Mouse (Mus musculus): Measurements from ENCODE around the gene Epas1. TPM values are rescaled to one million over a fixed set of nuclear protein-coding genes. Genes with fewer than 3 reads are reported as not detected.

Epas1 gene
- polyA plus RNA-seq, 1 experiment from 2014 or later = 4.3 TPM

DNA sequence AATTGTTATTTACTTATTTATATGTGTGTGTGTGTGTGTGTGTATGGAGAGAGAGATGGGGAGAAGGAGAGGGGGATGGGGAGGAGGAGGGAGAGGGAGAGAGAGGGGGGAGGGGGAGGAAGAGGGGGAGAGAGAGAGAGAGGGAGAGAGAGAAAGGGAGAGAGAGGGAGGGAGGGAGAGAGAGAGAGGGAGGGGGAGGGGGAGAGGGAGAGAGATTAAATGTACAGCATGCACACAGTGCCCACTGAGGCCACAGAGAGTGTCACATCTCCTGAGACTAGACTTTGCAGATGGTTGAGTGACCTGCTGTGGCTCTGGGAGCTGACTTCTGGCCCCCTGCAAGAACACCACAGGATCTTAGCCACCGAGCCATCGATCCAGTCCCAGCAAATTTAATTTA lies 98.3 kb downstream of the Epas1 start:
- Histone ChIP-seq H3K4me3 (replicated peaks) (no peak overlapping the region), H3K4me2 (replicated peaks) (no peak overlapping the region), H3K27ac (no peak overlapping the region), H3K9ac (replicated peaks) (no peak overlapping the region), H3K27me3 (no peaks in the 10 kb centered on the region), H3K9me3 (no peaks in the 10 kb centered on the region), H3K4me1 (replicated peaks) (no peaks in the 10 kb centered on the region), H3K36me3 (no peaks in the 10 kb centered on the region)
- WGBS = 78% methylated on average over 2 of the region's 2 CpGs
- ATAC-seq = no peak

DNA sequence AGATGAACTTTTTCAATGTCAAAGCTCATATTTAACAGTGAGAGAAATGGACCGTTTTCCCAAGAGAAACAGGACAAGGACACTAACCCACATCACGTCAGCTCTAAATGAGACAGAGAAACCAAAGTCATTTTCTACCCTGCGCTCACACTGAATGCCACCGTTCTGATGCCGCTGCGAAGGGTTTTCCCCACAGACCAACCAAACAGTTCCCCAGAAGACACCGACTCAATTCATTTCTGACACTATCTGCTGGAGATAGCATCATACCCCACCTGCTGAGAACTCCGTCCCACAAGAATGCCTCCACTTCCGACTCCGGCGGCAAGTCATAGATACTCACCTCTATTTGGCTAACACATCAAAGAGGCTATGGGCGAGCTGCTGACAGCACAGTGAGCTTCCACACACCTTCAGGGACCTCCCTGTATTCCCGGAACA lies 99.1 kb downstream of the Epas1 start:
- no peak for ATAC-seq
- 78% methylated on average over 13 of the region's 13 CpGs for WGBS

DNA sequence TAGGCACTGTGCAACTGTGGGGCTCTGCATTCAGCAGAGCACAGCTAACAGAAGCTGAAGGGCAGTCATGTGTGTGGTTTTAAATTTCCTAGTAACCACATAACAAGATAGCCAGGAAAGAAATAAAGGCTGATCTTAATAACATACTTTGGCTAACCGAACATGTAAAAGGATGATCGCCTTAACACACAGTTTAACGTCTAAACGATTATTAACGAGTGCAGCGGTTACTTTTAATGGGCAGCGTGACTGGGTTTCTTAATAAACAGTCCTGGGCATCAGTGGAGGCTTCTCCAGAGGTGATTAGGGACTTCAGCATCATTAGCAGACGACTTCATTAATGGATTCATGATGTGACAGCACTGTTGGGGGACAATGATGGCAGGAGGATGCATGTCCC lies 117.1 kb downstream of the Epas1 start:
- no peak for ATAC-seq
- no peak overlapping the region for H3K27ac ChIP-seq
- H3K4me2 ChIP-seq (replicated peaks) = no peak overlapping the region
- WGBS = 78% methylated on average over 8 of the region's 8 CpGs
- H3K9me3 ChIP-seq = no peaks in the 10 kb centered on the region
- H3K4me1 ChIP-seq (replicated peaks) = no peaks in the 10 kb centered on the region
- peaks cover 40% of the 10 kb centered on the region for H3K27me3 ChIP-seq
- no peak overlapping the region for H3K9ac ChIP-seq (replicated peaks)
- no peak overlapping the region for H3K4me3 ChIP-seq (replicated peaks)
- H3K36me3 ChIP-seq = no peaks in the 10 kb centered on the region

More for the DNA sequence above, 99.1 kb downstream of the Epas1 start:
- Histone ChIP-seq H3K9ac (replicated peaks) (no peak overlapping the region), H3K27me3 (no peaks in the 10 kb centered on the region), H3K4me1 (replicated peaks) (no peaks in the 10 kb centered on the region), H3K36me3 (no peaks in the 10 kb centered on the region), H3K4me2 (replicated peaks) (no peak overlapping the region), H3K27ac (no peak overlapping the region), H3K4me3 (replicated peaks) (no peak overlapping the region), H3K9me3 (no peaks in the 10 kb centered on the region)

- Histone ChIP-seq H3K27ac (no peak overlapping the region), H3K9me3 (no peaks in the 10 kb centered on the region), H3K4me2 (replicated peaks) (no peak overlapping the region), H3K36me3 (no peaks in the 10 kb centered on the region), H3K4me1 (replicated peaks) (no peaks in the 10 kb centered on the region), H3K27me3 (peaks cover 59% of the 10 kb centered on the region), H3K4me3 (replicated peaks) (no peak overlapping the region), H3K9ac (replicated peaks) (no peak overlapping the region)
- no peak for ATAC-seq
- 82% methylated on average over 6 of the region's 6 CpGs for WGBS
Measured at GRCm38 (mm10) chr17:86872643-86873042, 119.1 kb downstream of the Epas1 start.

- WGBS = 93% methylated on average over 9 of the region's 9 CpGs
- H3K36me3 ChIP-seq = no peaks in the 10 kb centered on the region
- peaks cover 9% of the 10 kb centered on the region for H3K4me1 ChIP-seq (replicated peaks)
- H3K9me3 ChIP-seq = no peaks in the 10 kb centered on the region
- no peak overlapping the region for H3K27ac ChIP-seq
- peaks cover 66% of the 10 kb centered on the region for H3K27me3 ChIP-seq
- no peak for ATAC-seq
- no peak overlapping the region for H3K4me3 ChIP-seq (replicated peaks)
- no peak overlapping the region for H3K4me2 ChIP-seq (replicated peaks)
- H3K9ac ChIP-seq (replicated peaks) = no peak overlapping the region
Measured at GRCm38 (mm10) chr17:86876940-86877339, 123.4 kb downstream of the Epas1 start.

- H3K4me2 ChIP-seq (replicated peaks) = no peak overlapping the region
- no peak overlapping the region for H3K9ac ChIP-seq (replicated peaks)
- no peak for ATAC-seq
- WGBS = 92% methylated on average over 2 of the region's 2 CpGs
- peaks cover 9% of the 10 kb centered on the region for H3K4me1 ChIP-seq (replicated peaks)
- H3K27me3 ChIP-seq = peaks cover 66% of the 10 kb centered on the region
- H3K36me3 ChIP-seq = no peaks in the 10 kb centered on the region
- no peak overlapping the region for H3K27ac ChIP-seq
- no peak overlapping the region for H3K4me3 ChIP-seq (replicated peaks)
- H3K9me3 ChIP-seq = no peaks in the 10 kb centered on the region
Measured at GRCm38 (mm10) chr17:86877747-86878146, 124.2 kb downstream of the Epas1 start.

DNA sequence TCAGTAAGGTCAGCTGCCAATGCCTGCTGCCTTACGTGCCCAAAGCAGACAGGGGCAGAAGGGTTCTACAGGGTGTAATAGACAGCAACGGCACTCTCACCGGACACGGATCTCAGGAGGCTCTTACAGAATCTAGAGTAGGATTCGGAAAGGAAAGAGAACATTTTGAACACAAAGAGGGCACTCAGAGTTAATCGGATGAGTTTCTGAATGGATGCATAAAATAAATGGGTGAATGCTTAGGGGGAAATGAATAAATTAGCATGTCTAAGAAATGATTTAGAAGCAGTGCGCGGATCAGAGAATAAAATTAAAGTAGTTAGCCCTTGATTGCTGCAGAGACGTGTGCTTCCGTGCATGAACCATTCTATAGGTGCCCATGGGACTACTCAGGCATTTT lies 126.6 kb downstream of the Epas1 start:
- WGBS = 41% methylated on average over 10 of the region's 10 CpGs
- H3K4me2 ChIP-seq (replicated peaks) = no peak overlapping the region
- peaks cover 66% of the 10 kb centered on the region for H3K27me3 ChIP-seq
- no peak for ATAC-seq
- no peak overlapping the region for H3K4me3 ChIP-seq (replicated peaks)
- no peak overlapping the region for H3K27ac ChIP-seq
- no peaks in the 10 kb centered on the region for H3K36me3 ChIP-seq
- H3K4me1 ChIP-seq (replicated peaks) = peaks cover 9% of the 10 kb centered on the region
- no peaks in the 10 kb centered on the region for H3K9me3 ChIP-seq
- H3K9ac ChIP-seq (replicated peaks) = no peak overlapping the region

DNA sequence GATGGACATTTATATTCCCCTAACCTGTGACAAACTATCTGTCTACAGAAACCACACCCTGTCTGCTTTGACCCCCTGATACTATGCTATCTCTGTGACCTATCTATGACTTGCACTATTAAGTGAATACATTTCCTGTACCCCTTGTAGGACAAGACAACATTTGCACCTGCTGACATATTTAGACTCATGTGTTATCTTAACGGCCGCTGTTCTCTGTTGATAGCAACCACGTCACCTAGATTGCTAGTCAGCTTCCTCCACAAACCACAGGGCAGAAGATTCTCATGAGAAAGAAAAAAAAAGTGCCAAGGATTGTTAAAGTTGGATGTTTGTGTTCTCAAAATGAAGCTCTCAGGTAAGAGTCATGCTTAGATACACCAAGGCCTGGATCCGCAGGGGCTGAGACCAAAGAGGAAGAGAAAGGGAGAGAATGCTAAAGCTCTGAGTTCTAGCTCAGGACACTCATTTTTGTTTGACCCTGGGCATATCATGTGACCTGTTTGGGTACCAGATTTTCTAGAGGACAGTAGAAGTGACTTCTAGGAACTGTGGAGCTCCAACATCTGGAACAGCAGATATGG lies 127.1 kb downstream of the Epas1 start:
- H3K27me3 ChIP-seq = peaks cover 61% of the 10 kb centered on the region
- H3K27ac ChIP-seq = no peak overlapping the region
- no peak overlapping the region for H3K4me2 ChIP-seq (replicated peaks)
- no peak for ATAC-seq
- H3K9ac ChIP-seq (replicated peaks) = no peak overlapping the region
- H3K4me3 ChIP-seq (replicated peaks) = no peak overlapping the region
- H3K36me3 ChIP-seq = no peaks in the 10 kb centered on the region
- no peaks in the 10 kb centered on the region for H3K9me3 ChIP-seq
- peaks cover 9% of the 10 kb centered on the region for H3K4me1 ChIP-seq (replicated peaks)
- 90% methylated on average over 4 of the region's 4 CpGs for WGBS

Other genes with a start within 250 kb of the Epas1 start
- gene Gm10309, start 248.5 kb upstream of the Epas1 start, polyA plus RNA-seq (2015; fragmentation: Nextera tagmentation; extraction: Ambion mirVana) = 0.19 and 0.38 TPM in 2 replicates
- gene Tmem247, start 163.6 kb downstream of the Epas1 start, polyA plus RNA-seq (2015; fragmentation: Nextera tagmentation; extraction: Ambion mirVana) = not detected in 2 replicates
- not detected in 2 replicates for gene Atp6v1e2, start 194.2 kb downstream of the Epas1 start, polyA plus RNA-seq (2015; fragmentation: Nextera tagmentation; extraction: Ambion mirVana)
- 6.5 and 7.0 TPM in 2 replicates for gene Rhoq, start 209.4 kb downstream of the Epas1 start, polyA plus RNA-seq (2015; fragmentation: Nextera tagmentation; extraction: Ambion mirVana)